Mouse (Mus musculus) kidney, embryonic 15.5 days (tissue): Measurements from ENCODE around the gene Ambra1. TPM values are rescaled to one million over a fixed set of nuclear protein-coding genes. Genes with fewer than 3 reads are reported as not detected.

Source experiments
- ATAC-seq: fragments of 200-750 bp; cut with Nextera tagmentation; replicated peaks from 2 replicates; pipeline ENCODE4 v1.8.0; 2017; ENCODE audit warnings: moderate TSS enrichment; ENCODE audit not compliant: low FRiP score
- H3K27ac ChIP-seq: fragments of 300-500 bp; sonication (generic); 2 replicates; pipeline ENCODE4 v1.5.1; 2015; ENCODE audit warnings: mild to moderate bottlenecking, inconsistent platforms
- H3K27me3 ChIP-seq: fragments of 300-500 bp; sonication (generic); 2 replicates; pipeline ENCODE4 v1.6.1; 2015; ENCODE audit warnings: inconsistent platforms
- H3K36me3 ChIP-seq: fragments of 300-500 bp; sonication (generic); 2 replicates; pipeline ENCODE4 v1.6.1; 2015; ENCODE audit warnings: inconsistent platforms
- H3K4me1 ChIP-seq: fragments of 300-500 bp; sonication (generic); 2 replicates; pipeline ENCODE4 v1.6.1; 2015; ENCODE audit warnings: inconsistent platforms
- H3K4me2 ChIP-seq: fragments of 300-500 bp; sonication (generic); 2 replicates; pipeline ENCODE4 v1.6.1; 2015; ENCODE audit warnings: moderate library complexity, mild to moderate bottlenecking, inconsistent platforms
- H3K4me3 ChIP-seq: fragments of 300-500 bp; sonication (generic); replicated peaks from 2 replicates; pipeline ENCODE4 v1.5.1; 2015; ENCODE audit warnings: mild to moderate bottlenecking, inconsistent platforms
- H3K9ac ChIP-seq: fragments of 300-500 bp; sonication (generic); 2 replicates; pipeline ENCODE4 v1.6.1; 2015; ENCODE audit warnings: mild to moderate bottlenecking, inconsistent platforms
- H3K9me3 ChIP-seq: fragments of 300-500 bp; sonication (generic); replicated peaks from 2 replicates; pipeline ENCODE4 v1.6.1; 2016; ENCODE audit warnings: inconsistent platforms
- WGBS: fragments of 180-500 bp; shearing (Covaris S2); methylation state at CpG from one replicate; pipeline ENCODE4 v1.1.7; 2015; ENCODE audit warnings: mixed read lengths; 5-methylcytosine and 5-hydroxymethylcytosine counted together
- polyA plus RNA-seq: library from polyadenylated mRNA; unstranded; fragments of >200 nt; fragmentation: Nextera tagmentation; extraction: Ambion mirVana; gene quantifications from 2 replicates; pipeline ENCODE4 v1.2.1, GENCODE M21; 2015

Ambra1 gene
- polyA plus RNA-seq, 1 experiment from 2014 or later: 19.9 TPM

- no peak for ATAC-seq
- Histone ChIP-seq H3K27me3 (no peaks in the 10 kb centered on the region), H3K4me2 (no peak overlapping the region), H3K9ac (no peak overlapping the region), H3K27ac (no peak overlapping the region), H3K4me3 (no peak overlapping the region), H3K4me1 (peaks cover 6% of the 10 kb centered on the region; the same call in 1 of the 2 replicates), H3K9me3 (no peaks in the 10 kb centered on the region), H3K36me3 (0 out of 2 replicates have a peak, but pooled peaks cover 3% of the 10 kb centered on the region)
- WGBS: 58% methylated on average over 1 of the region's 1 CpGs
Measured at GRCm38 (mm10) chr2:91835031-91835430, 105.1 kb downstream of the Ambra1 start.

GRCm38 (mm10) chr2:91835631-91836030 is 105.7 kb downstream of the Ambra1 start:
- Histone ChIP-seq H3K9ac (no peak overlapping the region), H3K4me3 (no peak overlapping the region), H3K4me2 (no peak overlapping the region), H3K9me3 (no peaks in the 10 kb centered on the region), H3K27ac (no peak overlapping the region), H3K4me1 (peaks cover 6% of the 10 kb centered on the region; the same call in 1 of the 2 replicates), H3K36me3 (0 out of 2 replicates have a peak, but pooled peaks cover 3% of the 10 kb centered on the region), H3K27me3 (no peaks in the 10 kb centered on the region)
- ATAC-seq: no peak
- WGBS: 84% methylated on average over 3 of the region's 3 CpGs

GRCm38 (mm10) chr2:91844085-91844484 is 114.2 kb downstream of the Ambra1 start:
- H3K4me2 ChIP-seq: no peak overlapping the region
- H3K9ac ChIP-seq: no peak overlapping the region
- H3K27me3 ChIP-seq: no peaks in the 10 kb centered on the region
- H3K4me3 ChIP-seq: no peak overlapping the region
- H3K36me3 ChIP-seq: no peaks in the 10 kb centered on the region
- peaks cover 3% of the 10 kb centered on the region; the same call in 1 of the 2 replicates for H3K4me1 ChIP-seq
- no peak for ATAC-seq
- no peaks in the 10 kb centered on the region for H3K9me3 ChIP-seq
- 80% methylated on average over 1 of the region's 1 CpGs for WGBS
- H3K27ac ChIP-seq: no peak overlapping the region

GRCm38 (mm10) chr2:91852446-91853191 is 122.7 kb downstream of the Ambra1 start:
- 71% methylated on average over 2 of the region's 2 CpGs for WGBS
- ATAC-seq: no peak
- no peaks in the 10 kb centered on the region for H3K4me1 ChIP-seq
- no peak overlapping the region for H3K9ac ChIP-seq
- no peaks in the 10 kb centered on the region for H3K27me3 ChIP-seq
- H3K36me3 ChIP-seq: no peaks in the 10 kb centered on the region
- H3K9me3 ChIP-seq: no peaks in the 10 kb centered on the region
- no peak overlapping the region for H3K4me3 ChIP-seq
- no peak overlapping the region for H3K4me2 ChIP-seq
- H3K27ac ChIP-seq: no peak overlapping the region

GRCm38 (mm10) chr2:91854575-91854974 is 124.6 kb downstream of the Ambra1 start:
- H3K4me3 ChIP-seq: no peak overlapping the region
- ATAC-seq: no peak
- H3K9ac ChIP-seq: no peak overlapping the region
- H3K27me3 ChIP-seq: no peaks in the 10 kb centered on the region
- no peak overlapping the region for H3K27ac ChIP-seq
- 80% methylated on average over 6 of the region's 6 CpGs for WGBS
- no peaks in the 10 kb centered on the region for H3K4me1 ChIP-seq
- no peak overlapping the region for H3K4me2 ChIP-seq
- H3K9me3 ChIP-seq: no peaks in the 10 kb centered on the region
- no peaks in the 10 kb centered on the region for H3K36me3 ChIP-seq

- no peaks in the 10 kb centered on the region for H3K27me3 ChIP-seq
- H3K36me3 ChIP-seq: no peaks in the 10 kb centered on the region
- no peaks in the 10 kb centered on the region for H3K9me3 ChIP-seq
- H3K4me1 ChIP-seq: no peaks in the 10 kb centered on the region
- no peak overlapping the region for H3K4me3 ChIP-seq
- no peak overlapping the region for H3K4me2 ChIP-seq
- no peak overlapping the region for H3K27ac ChIP-seq
- 98% methylated on average over 3 of the region's 3 CpGs for WGBS
- ATAC-seq: no peak
- H3K9ac ChIP-seq: no peak overlapping the region
Measured at GRCm38 (mm10) chr2:91856958-91857357, 127.0 kb downstream of the Ambra1 start.

GRCm38 (mm10) chr2:91859423-91859822 is 129.5 kb downstream of the Ambra1 start:
- Histone ChIP-seq H3K4me2 (no peak overlapping the region), H3K27ac (no peak overlapping the region), H3K9me3 (no peaks in the 10 kb centered on the region), H3K27me3 (no peaks in the 10 kb centered on the region), H3K4me1 (no peaks in the 10 kb centered on the region), H3K9ac (no peak overlapping the region), H3K36me3 (no peaks in the 10 kb centered on the region), H3K4me3 (no peak overlapping the region)
- no peak for ATAC-seq
- 42% methylated on average over 4 of the region's 4 CpGs for WGBS

- Histone ChIP-seq H3K9ac (no peak overlapping the region), H3K27ac (no peak overlapping the region), H3K4me3 (no peak overlapping the region), H3K36me3 (0 out of 2 replicates have a peak, but pooled peaks cover 3% of the 10 kb centered on the region), H3K4me1 (no peaks in the 10 kb centered on the region), H3K27me3 (no peaks in the 10 kb centered on the region), H3K4me2 (no peak overlapping the region), H3K9me3 (no peaks in the 10 kb centered on the region)
- ATAC-seq: peak; percentile 33; the same call in 1 of the 2 replicates
- 50% methylated on average over 8 of the region's 8 CpGs for WGBS
Measured at GRCm38 (mm10) chr2:91870754-91871153, 140.8 kb downstream of the Ambra1 start.

GRCm38 (mm10) chr2:91871225-91871624 is 141.3 kb downstream of the Ambra1 start:
- H3K4me2 ChIP-seq: no peak overlapping the region
- no peak for ATAC-seq
- no peak overlapping the region for H3K4me3 ChIP-seq
- no peaks in the 10 kb centered on the region for H3K4me1 ChIP-seq
- H3K27me3 ChIP-seq: no peaks in the 10 kb centered on the region
- H3K36me3 ChIP-seq: peaks cover 7% of the 10 kb centered on the region; the same call in 1 of the 2 replicates
- no peak overlapping the region for H3K9ac ChIP-seq
- no peak overlapping the region for H3K27ac ChIP-seq
- H3K9me3 ChIP-seq: no peaks in the 10 kb centered on the region
- WGBS: 74% methylated on average over 1 of the region's 1 CpGs

GRCm38 (mm10) chr2:91872658-91873057 is 142.7 kb downstream of the Ambra1 start:
- no peak overlapping the region for H3K9ac ChIP-seq
- ATAC-seq: no peak
- H3K27ac ChIP-seq: no peak overlapping the region
- WGBS: 92% methylated on average over 3 of the region's 3 CpGs
- no peak overlapping the region for H3K4me2 ChIP-seq
- no peaks in the 10 kb centered on the region for H3K27me3 ChIP-seq
- no peak overlapping the region for H3K4me3 ChIP-seq
- H3K4me1 ChIP-seq: no peaks in the 10 kb centered on the region
- H3K9me3 ChIP-seq: no peaks in the 10 kb centered on the region
- H3K36me3 ChIP-seq: peaks cover 18% of the 10 kb centered on the region; the same call in 1 of the 2 replicates

- WGBS: 76% methylated on average over 9 of the region's 9 CpGs
- Histone ChIP-seq H3K9me3 (no peaks in the 10 kb centered on the region), H3K27me3 (no peaks in the 10 kb centered on the region), H3K9ac (no peak overlapping the region), H3K4me1 (no peaks in the 10 kb centered on the region), H3K27ac (no peak overlapping the region), H3K36me3 (peaks cover 18% of the 10 kb centered on the region; the same call in 1 of the 2 replicates), H3K4me3 (no peak overlapping the region), H3K4me2 (no peak overlapping the region)
- no peak for ATAC-seq
Measured at GRCm38 (mm10) chr2:91876000-91876805, 146.3 kb downstream of the Ambra1 start.

GRCm38 (mm10) chr2:91876806-91877140 is 146.8 kb downstream of the Ambra1 start:
- Histone ChIP-seq H3K4me1 (no peaks in the 10 kb centered on the region), H3K4me2 (no peak overlapping the region), H3K36me3 (peaks cover 18% of the 10 kb centered on the region; the same call in 1 of the 2 replicates), H3K9me3 (no peaks in the 10 kb centered on the region), H3K9ac (no peak overlapping the region), H3K4me3 (no peak overlapping the region), H3K27ac (no peak overlapping the region), H3K27me3 (no peaks in the 10 kb centered on the region)
- 85% methylated on average over 2 of the region's 2 CpGs for WGBS
- ATAC-seq: no peak
